ENCODE assay signal across 15 mouse cellular contexts in genomic region chr2:84347376-84347775, GRCm38 (mm10).
"Had no signal": no experiment of that assay in that cellular context is flagged by ENCODE, and none has a peak within 500 bp of the region (broad histone marks: within the 10 kb centered on the region; RNA-seq: fewer than 3 reads in every experiment).

No protein-coding gene starts in this region.

- DNase-seq: gastrocnemius, adult 2 months; gastrocnemius, postnatal 10 days; gastrocnemius, postnatal 25 days; heart, adult 18-20 months; heart, postnatal 10 days; heart, postnatal 4 days; kidney, adult 11 months; kidney, adult 2 months; kidney, adult 9 months; kidney, postnatal 14 days; kidney, postnatal 36 days; layer of hippocampus, adult 9-11 months; liver had no signal

- ATAC-seq: hindbrain, postnatal 0 days; intestine, embryonic 16.5 days had no signal
